Mouse (Mus musculus) kidney, adult 2 months (tissue): ENCODE data around the gene Hnrnpll.

Source experiments
- CTCF ChIP-seq: fragments of 200-500 bp; conservative IDR thresholded peaks from 2 replicates; pipeline ENCODE4 v1.5.1; 2011; ENCODE audit warnings: low read depth, mild to moderate bottlenecking, control low read depth, low read length, moderate library complexity, mixed read lengths; ENCODE audit not compliant: insufficient read depth, insufficient read length
- POLR2A ChIP-seq: fragments of 200-500 bp; IDR thresholded peaks from one replicate; pipeline ENCODE4 v1.6.1; 2011; ENCODE audit warnings: low read depth, low read length, control low read depth

DNA sequence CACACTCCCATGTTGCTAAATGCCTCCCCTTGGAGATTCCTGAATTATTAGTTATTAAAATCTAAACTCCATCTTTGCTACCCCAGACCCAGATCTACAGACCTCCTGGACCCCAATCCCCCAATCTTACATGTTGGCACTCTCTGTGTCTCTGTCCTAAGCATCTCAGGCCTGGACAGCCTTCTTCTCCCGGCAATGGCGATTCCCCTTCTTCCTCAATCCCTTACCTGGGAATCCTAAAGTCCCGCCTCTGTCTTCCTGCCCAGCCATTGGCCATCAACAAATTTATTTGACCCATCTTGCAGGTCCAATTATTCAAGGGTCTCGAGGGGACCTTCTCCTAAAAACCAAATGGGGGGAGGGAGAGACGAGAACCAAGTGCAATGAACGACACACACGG is 77.7 kb downstream of the Hnrnpll start:
- TF ChIP-seq CTCF (no peak), POLR2A (no peak)
